Mouse (Mus musculus) MEL (cell line): ENCODE data around the gene 1700023F06Rik. TPM values are rescaled to one million over a fixed set of nuclear protein-coding genes. Genes with fewer than 3 reads are reported as not detected.

Experiments
- DNase-seq: peaks from one replicate; pipeline ENCODE4 v3.0.0; 2011; ENCODE audit warnings: low read depth, low spot score
- H3K27ac ChIP-seq: 2 replicates; pipeline ENCODE4 v1.5.1; 2012; ENCODE audit warnings: low read depth, mild to moderate bottlenecking, control low read depth, low read length, moderate library complexity; ENCODE audit not compliant: control insufficient read depth
- H3K27me3 ChIP-seq, 2 experiments: fragments of 150-350 bp in 1 of 2; sonication (generic) in 1 of 2; 2 replicates each; pipeline ENCODE4 v1.6.1; 2012; ENCODE audit warnings: low read length in 2 of 2, mild to moderate bottlenecking in 2 of 2, improper control_type of control experiment in 1 of 2, moderate library complexity in 1 of 2; ENCODE audit not compliant: insufficient read depth in 2 of 2, control insufficient read depth in 1 of 2
- H3K36me3 ChIP-seq, 2 experiments: 2 replicates each; pipeline ENCODE4 v1.6.1; 2012 to 2014; ENCODE audit warnings: low read length in 2 of 2, improper control_type of control experiment in 1 of 2, inconsistent platforms in 1 of 2, mild to moderate bottlenecking in 1 of 2; ENCODE audit not compliant: insufficient read depth in 2 of 2, control insufficient read depth in 1 of 2
- H3K4me1 ChIP-seq, 2 experiments: fragments of 150-350 bp in 1 of 2; sonication (generic) in 1 of 2; 2 replicates each; pipeline ENCODE4 v1.6.1; 2012; ENCODE audit warnings: low read length in 2 of 2, improper control_type of control experiment in 1 of 2, mild to moderate bottlenecking in 1 of 2; ENCODE audit not compliant: insufficient read depth in 2 of 2, control insufficient read depth in 1 of 2
- H3K4me3 ChIP-seq, 2 experiments: fragments of 150-350 bp in 1 of 2; sonication (generic) in 1 of 2; 2 replicates each; pipeline ENCODE4 v1.5.1; 2012; ENCODE audit warnings: low read depth in 2 of 2, low read length in 2 of 2, mild to moderate bottlenecking in 2 of 2, moderate library complexity in 2 of 2, control low read depth in 1 of 2, improper control_type of control experiment in 1 of 2; ENCODE audit not compliant: control insufficient read depth in 1 of 2, insufficient read depth in 1 of 2
- H3K79me2 ChIP-seq: 2 replicates; pipeline ENCODE4 v1.6.1; 2012; ENCODE audit warnings: mild to moderate bottlenecking, low read length, moderate library complexity; ENCODE audit not compliant: control insufficient read depth, poor library complexity, insufficient read depth
- H3K9ac ChIP-seq: 2 replicates; pipeline ENCODE4 v1.6.1; 2012; ENCODE audit warnings: low read depth, mild to moderate bottlenecking, control low read depth, low read length, moderate library complexity; ENCODE audit not compliant: control insufficient read depth, poor library complexity, severe bottlenecking
- H3K9me3 ChIP-seq: fragments of 150-350 bp; sonication (generic); replicated peaks from 2 replicates; pipeline ENCODE4 v1.6.1; 2012; ENCODE audit warnings: mild to moderate bottlenecking, low read length, improper control_type of control experiment, moderate library complexity; ENCODE audit not compliant: insufficient read depth
- BHLHE40 ChIP-seq: IDR thresholded peaks from 2 replicates; pipeline ENCODE4 v1.6.1; 2012; ENCODE audit warnings: low read depth, mild to moderate bottlenecking, inconsistent platforms, low read length, improper control_type of control experiment, borderline replicate concordance
- CHD1 ChIP-seq: IDR thresholded peaks from 2 replicates; pipeline ENCODE4 v1.6.1; 2012; ENCODE audit warnings: low read depth, mild to moderate bottlenecking, inconsistent platforms, low read length, improper control_type of control experiment
- E2F4 ChIP-seq: IDR thresholded peaks from 2 replicates; pipeline ENCODE4 v1.6.1; 2011; ENCODE audit warnings: low read depth, low read length, improper control_type of control experiment, borderline replicate concordance
- ELF1 ChIP-seq: IDR thresholded peaks from 2 replicates; pipeline ENCODE4 v1.6.1; 2014; ENCODE audit warnings: low read depth, mild to moderate bottlenecking, inconsistent platforms, low read length, improper control_type of control experiment, moderate library complexity
- ETS1 ChIP-seq: IDR thresholded peaks from 2 replicates; pipeline ENCODE4 v1.6.1; 2012; ENCODE audit warnings: low read depth, mild to moderate bottlenecking, inconsistent platforms, low read length, improper control_type of control experiment, moderate library complexity
- GATA1 ChIP-seq: IDR thresholded peaks from 2 replicates; pipeline ENCODE4 v1.6.1; 2011; ENCODE audit warnings: low read depth, low read length, improper control_type of control experiment
- JUND ChIP-seq: IDR thresholded peaks from 2 replicates; pipeline ENCODE4 v1.6.1; 2011; ENCODE audit warnings: low read depth, mild to moderate bottlenecking, improper control_type of control experiment, low read length
- KAT2A ChIP-seq: conservative IDR thresholded peaks from 2 replicates; pipeline ENCODE4 v1.6.1; 2012; ENCODE audit warnings: low read depth, low read length, improper control_type of control experiment, inconsistent platforms
- MAX ChIP-seq: IDR thresholded peaks from 2 replicates; pipeline ENCODE4 v1.6.1; 2011; ENCODE audit warnings: low read length, improper control_type of control experiment
- MAZ ChIP-seq: IDR thresholded peaks from 2 replicates; pipeline ENCODE4 v1.6.1; 2012; ENCODE audit warnings: low read depth, mild to moderate bottlenecking, inconsistent platforms, low read length, improper control_type of control experiment
- MEF2A ChIP-seq: IDR thresholded peaks from 2 replicates; pipeline ENCODE4 v1.6.1; 2014; ENCODE audit warnings: low read depth, mild to moderate bottlenecking, inconsistent platforms, low read length, improper control_type of control experiment; ENCODE audit not compliant: poor library complexity, insufficient replicate concordance, severe bottlenecking; ENCODE audit errors: extremely low read depth
- MYC ChIP-seq: IDR thresholded peaks from 2 replicates; pipeline ENCODE4 v1.6.1; 2011; ENCODE audit warnings: low read depth, mild to moderate bottlenecking, low read length, improper control_type of control experiment, moderate library complexity
- POLR2A ChIP-seq, 2 experiments: IDR thresholded peaks; 2 replicates each; pipeline ENCODE4 v1.6.1; 2011 to 2012; ENCODE audit warnings: low read length in 2 of 2, mild to moderate bottlenecking in 2 of 2, control low read depth in 1 of 2, improper control_type of control experiment in 1 of 2, low read depth in 1 of 2, moderate library complexity in 1 of 2; ENCODE audit not compliant: control insufficient read depth in 1 of 2, insufficient read depth in 1 of 2, poor library complexity in 1 of 2
- POLR2AphosphoS2 ChIP-seq: IDR thresholded peaks from 2 replicates; pipeline ENCODE4 v1.6.1; 2011; ENCODE audit warnings: low read length, improper control_type of control experiment
- RAD21 ChIP-seq: IDR thresholded peaks from 2 replicates; pipeline ENCODE4 v1.6.1; 2011; ENCODE audit warnings: mild to moderate bottlenecking, low read depth, low read length, improper control_type of control experiment
- RCOR1 ChIP-seq: IDR thresholded peaks from 2 replicates; pipeline ENCODE4 v1.6.1; 2012; ENCODE audit warnings: low read depth, mild to moderate bottlenecking, inconsistent platforms, low read length, improper control_type of control experiment
- SIN3A ChIP-seq: IDR thresholded peaks from 2 replicates; pipeline ENCODE4 v1.6.1; 2012; ENCODE audit warnings: low read length, improper control_type of control experiment, inconsistent platforms
- TBP ChIP-seq: IDR thresholded peaks from 2 replicates; pipeline ENCODE4 v1.8.0; 2011; ENCODE audit warnings: low read depth, low read length, improper control_type of control experiment
- UBTF ChIP-seq: IDR thresholded peaks from 2 replicates; pipeline ENCODE4 v1.6.1; 2012; ENCODE audit warnings: low read depth, mild to moderate bottlenecking, inconsistent platforms, low read length, improper control_type of control experiment, moderate library complexity, borderline replicate concordance; ENCODE audit not compliant: insufficient read depth
- USF1 ChIP-seq: IDR thresholded peaks from 2 replicates; pipeline ENCODE4 v1.6.1; 2014; ENCODE audit warnings: low read depth, mild to moderate bottlenecking, inconsistent platforms, low read length, improper control_type of control experiment, moderate library complexity
- USF2 ChIP-seq, 2 experiments: IDR thresholded peaks; 2 replicates each; pipeline ENCODE4 v1.6.1; 2011 to 2012; ENCODE audit warnings: improper control_type of control experiment in 2 of 2, low read length in 2 of 2, borderline replicate concordance in 1 of 2, inconsistent platforms in 1 of 2, low read depth in 1 of 2, mild to moderate bottlenecking in 1 of 2; ENCODE audit not compliant: insufficient read depth in 1 of 2
- ZC3H11A ChIP-seq: IDR thresholded peaks from 2 replicates; pipeline ENCODE4 v1.6.1; 2012; ENCODE audit warnings: low read depth, mild to moderate bottlenecking, inconsistent platforms, low read length, improper control_type of control experiment
- ZMIZ1 ChIP-seq: IDR thresholded peaks from 2 replicates; pipeline ENCODE4 v1.6.1; 2012; ENCODE audit warnings: low read depth, mild to moderate bottlenecking, inconsistent platforms, low read length, improper control_type of control experiment, moderate library complexity
- polyA plus RNA-seq, 2 experiments: library from polyadenylated mRNA; stranded (reverse) in 1 of 2; unstranded in 1 of 2; fragments of >175 nt in 1 of 2; fragments of >200 nt in 1 of 2; gene quantifications; 2 replicates each; pipeline versions ENCODE4 v1.2.1 to v1.2.4; 2012; ENCODE audit warnings: low replicate concordance in 2 of 2, low read depth in 1 of 2; ENCODE audit not compliant: insufficient read length in 2 of 2, insufficient read depth in 1 of 2, missing spikeins in 1 of 2
- total RNA-seq: library from RNA; depleted of rRNA; stranded (reverse); fragments of 300-350 nt; gene quantifications from 2 replicates; pipeline ENCODE4 v1.2.3, GENCODE M21; 2012

The 1700023F06Rik gene
- total and polyA plus RNA-seq, 3 experiments = not detected

- H3K9me3 ChIP-seq = no peaks in the 10 kb centered on the region
- TF ChIP-seq MYC (no peak), USF2 (IDR thresholded peaks at IDR 0.05; ENCODE audit: borderline replicate concordance in 1 of 2, insufficient read depth in 1 of 2, low read depth in 1 of 2, low read length in 2 of 2) (no peak), BHLHE40 (no peak), SIN3A (no peak), MAX (no peak)
- no peaks in the 10 kb centered on the region for H3K4me1 ChIP-seq
- no peaks in the 10 kb centered on the region for H3K36me3 ChIP-seq
- DNase-seq = no peak
- H3K79me2 ChIP-seq = no peaks in the 10 kb centered on the region
- H3K27ac ChIP-seq = no peak overlapping the region
- no peak overlapping the region for H3K4me3 ChIP-seq
- no peaks in the 10 kb centered on the region; a peak in 1 of 4 replicates for H3K27me3 ChIP-seq
- H3K9ac ChIP-seq = no peak overlapping the region
Measured at GRCm38 (mm10) chr11:103197340-103197739, 11.0 kb downstream of the 1700023F06Rik start.

GRCm38 (mm10) chr11:103195656-103196055 lies 12.7 kb downstream of the 1700023F06Rik start:
- no peaks in the 10 kb centered on the region for H3K27me3 ChIP-seq
- H3K79me2 ChIP-seq = no peaks in the 10 kb centered on the region
- H3K9ac ChIP-seq = no peak overlapping the region
- no peaks in the 10 kb centered on the region for H3K4me1 ChIP-seq
- H3K27ac ChIP-seq = no peak overlapping the region
- no peak overlapping the region for H3K4me3 ChIP-seq
- no peaks in the 10 kb centered on the region for H3K9me3 ChIP-seq
- H3K36me3 ChIP-seq = no peaks in the 10 kb centered on the region
- DNase-seq = no peak
- TF ChIP-seq ZMIZ1 = no peak
- no peak for TF ChIP-seq UBTF
- TF ChIP-seq ZC3H11A = no peak
- no peak for TF ChIP-seq ELF1
- TF ChIP-seq POLR2AphosphoS2 = no peak
- no peak for TF ChIP-seq TBP
- TF ChIP-seq CHD1 = no peak
- no peak for TF ChIP-seq KAT2A
- TF ChIP-seq E2F4 = no peak
- TF ChIP-seq MEF2A = no peak
- TF ChIP-seq USF1 = no peak
- no peak for TF ChIP-seq ETS1
- no peak for TF ChIP-seq GATA1
- TF ChIP-seq JUND = no peak
- no peak for TF ChIP-seq POLR2A (IDR thresholded peaks at IDR 0.05; ENCODE audit: control insufficient read depth in 1 of 2, insufficient read depth in 1 of 2, low read depth in 1 of 2, low read length in 2 of 2, poor library complexity in 1 of 2)
- no peak for TF ChIP-seq MAZ
- TF ChIP-seq SIN3A = no peak
- TF ChIP-seq RCOR1 = no peak
- TF ChIP-seq RAD21 = no peak
- TF ChIP-seq BHLHE40 = no peak
- TF ChIP-seq, all 39 proteins: peak for 0
